Mouse (Mus musculus) monocyte, adult 2 months (primary cell): ENCODE measurements around the gene Rpn2.

Experiments used
- DNase-seq, 2 experiments: peaks; one replicate each; pipeline ENCODE4 v3.0.0; 2022; ENCODE audit warnings: low spot score in 2 of 2, low read depth in 1 of 2

Rpn2 gene

GRCm38 (mm10) chr2:157309611-157310010 is 30.8 kb downstream of the Rpn2 start:
- no peak for DNase-seq

GRCm38 (mm10) chr2:157310963-157311637 is 32.3 kb downstream of the Rpn2 start:
- DNase-seq: no peak

GRCm38 (mm10) chr2:157313718-157314117 is 34.9 kb downstream of the Rpn2 start:
- DNase-seq: no peak

- DNase-seq: no peak
These were observed 35.5 kb downstream of the Rpn2 start for GRCm38 (mm10) chr2:157314310-157314709.

DNA sequence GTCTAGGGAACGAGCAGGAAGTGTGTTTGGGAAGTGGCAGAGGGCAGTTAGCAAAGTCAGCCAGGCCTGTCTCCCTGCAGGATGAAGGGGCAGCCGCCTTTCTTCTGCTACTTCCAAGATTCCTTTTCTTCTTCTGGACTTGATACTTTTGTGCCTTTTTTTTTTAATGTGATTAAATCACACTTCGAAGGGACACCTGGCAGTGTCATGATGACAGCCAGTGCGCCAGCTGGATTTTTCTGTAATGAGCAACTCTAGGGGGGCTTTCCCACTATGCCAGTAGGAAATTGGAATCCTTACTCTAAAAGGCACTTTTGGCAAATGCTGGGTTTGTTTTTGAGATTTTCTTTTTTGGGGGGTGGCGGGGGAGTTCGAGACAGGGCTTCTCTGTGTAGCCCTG is 36.7 kb downstream of the Rpn2 start:
- DNase-seq: no peak

DNA sequence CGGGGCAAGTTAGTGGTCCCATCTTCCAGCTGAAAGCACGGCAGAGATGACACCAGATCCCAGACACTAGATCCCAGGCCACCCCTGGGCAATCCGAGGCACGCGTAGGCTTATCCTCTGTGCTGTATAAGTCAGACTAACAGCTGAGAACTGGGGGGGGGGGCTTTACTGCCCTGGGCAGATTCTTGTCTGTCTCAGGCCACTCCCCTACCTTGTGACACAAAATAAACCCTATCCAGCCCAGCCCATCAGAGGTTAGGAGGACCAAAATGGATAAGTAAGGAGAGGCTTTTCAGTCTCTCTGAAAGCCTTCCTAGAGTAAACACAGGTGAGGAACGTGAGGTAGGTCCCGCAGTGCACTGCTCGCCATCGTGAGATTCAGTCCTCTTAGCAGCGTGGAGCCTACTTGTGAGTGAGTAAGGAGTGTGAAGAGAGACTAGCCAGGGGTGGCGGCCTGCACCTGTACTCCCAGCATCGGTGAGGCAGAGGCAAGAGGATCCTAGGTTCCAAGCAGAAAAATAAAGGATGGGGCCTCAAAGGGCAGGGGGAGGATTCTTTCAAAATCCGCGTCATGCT is 37.6 kb downstream of the Rpn2 start:
- no peak for DNase-seq

- no peak for DNase-seq
These were observed 38.4 kb downstream of the Rpn2 start for GRCm38 (mm10) chr2:157317220-157317619.

DNA sequence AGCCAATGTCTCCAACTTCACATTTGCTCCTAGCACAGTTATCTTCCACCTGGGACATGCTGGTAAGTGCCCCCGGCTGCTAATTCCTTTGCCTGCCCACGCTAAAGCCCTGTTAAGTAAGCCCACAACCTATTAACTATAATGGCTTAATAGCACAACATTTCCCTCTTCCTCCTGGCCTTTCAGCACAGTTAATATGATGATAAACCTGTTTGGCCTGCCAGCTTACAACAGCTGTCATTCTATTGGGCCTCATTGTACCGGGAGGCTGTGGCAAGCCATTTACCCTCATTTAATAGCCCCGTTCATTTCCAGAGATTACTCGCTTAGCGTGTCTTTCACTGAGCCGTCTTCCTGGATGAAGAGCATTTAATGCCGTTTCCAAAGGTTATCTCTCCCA is 41.3 kb downstream of the Rpn2 start:
- DNase-seq: no peak

GRCm38 (mm10) chr2:157320886-157321285 is 42.1 kb downstream of the Rpn2 start:
- DNase-seq: no peak

DNA sequence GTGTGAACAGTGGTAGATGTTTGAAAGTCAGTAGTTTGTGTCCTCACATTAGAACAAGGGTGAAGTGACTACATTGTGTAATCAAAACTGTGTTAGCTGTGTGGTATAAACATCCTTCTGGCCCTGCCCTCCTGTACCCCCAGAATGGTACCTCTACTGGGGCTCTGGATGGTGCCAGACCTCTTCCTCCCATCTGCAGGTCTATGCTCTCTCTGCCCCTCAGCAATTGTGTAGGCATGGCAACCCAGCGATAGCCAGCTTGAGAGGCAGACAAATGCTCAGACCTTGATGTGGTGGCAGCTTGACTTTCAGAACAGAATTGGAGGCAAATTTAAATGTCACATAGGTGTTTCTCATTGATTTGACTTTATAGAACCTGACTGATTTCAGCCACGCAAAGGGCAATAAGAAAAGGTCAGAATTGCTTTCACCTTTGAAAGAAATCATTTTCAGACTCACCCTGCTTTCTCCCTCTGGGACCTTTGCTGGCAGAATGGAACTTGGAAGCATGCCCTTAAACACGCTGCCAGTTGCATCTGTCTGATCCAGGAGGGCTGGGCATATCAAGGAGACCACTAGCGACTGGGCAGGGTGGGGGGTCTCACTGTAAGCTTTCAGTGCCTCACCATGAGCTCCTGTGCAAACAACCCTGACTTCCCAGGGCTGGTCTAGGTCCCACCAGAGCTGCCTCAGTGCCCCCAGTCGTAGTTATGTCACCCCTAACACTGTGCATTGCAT is 43.4 kb downstream of the Rpn2 start:
- no peak for DNase-seq

DNA sequence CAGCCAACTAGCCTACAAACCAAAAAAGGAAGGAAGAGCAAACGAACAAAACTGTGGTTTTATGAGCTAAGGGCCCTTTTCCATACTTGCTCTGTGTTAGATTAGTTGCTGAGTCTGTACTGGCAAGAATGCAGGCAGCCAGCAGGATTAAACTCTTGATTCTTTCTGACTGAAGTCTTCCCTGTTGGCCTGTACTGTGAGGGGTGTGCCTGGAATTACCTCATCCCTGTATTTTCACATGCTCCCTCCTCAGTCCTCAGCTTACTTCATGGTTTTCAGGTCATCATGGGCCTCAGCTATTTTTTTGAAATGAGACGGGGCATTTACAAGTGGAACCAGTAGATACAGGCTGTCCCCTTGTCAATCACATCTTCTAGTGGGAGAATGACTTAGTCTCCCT is 46.4 kb downstream of the Rpn2 start:
- DNase-seq: no peak

DNA sequence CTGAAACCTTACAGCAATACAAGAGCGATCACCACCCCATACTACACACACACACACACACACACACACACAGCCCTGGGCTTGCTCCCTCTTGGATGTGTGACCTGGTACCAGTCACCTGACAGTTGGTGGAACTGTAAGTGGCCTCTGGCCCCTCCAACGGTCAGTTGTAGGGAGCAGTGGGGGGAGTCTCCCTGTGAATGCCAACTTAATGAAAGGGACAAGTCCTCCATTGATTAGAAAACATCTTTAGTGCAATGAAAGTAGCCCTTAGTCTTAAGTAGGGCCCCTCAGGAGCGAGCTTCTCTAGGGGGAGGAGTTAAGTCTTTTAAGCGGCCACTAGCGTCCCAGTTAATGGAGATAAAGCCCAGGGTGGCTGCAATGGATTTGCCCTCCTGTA is 49.3 kb downstream of the Rpn2 start:
- no peak for DNase-seq

DNA sequence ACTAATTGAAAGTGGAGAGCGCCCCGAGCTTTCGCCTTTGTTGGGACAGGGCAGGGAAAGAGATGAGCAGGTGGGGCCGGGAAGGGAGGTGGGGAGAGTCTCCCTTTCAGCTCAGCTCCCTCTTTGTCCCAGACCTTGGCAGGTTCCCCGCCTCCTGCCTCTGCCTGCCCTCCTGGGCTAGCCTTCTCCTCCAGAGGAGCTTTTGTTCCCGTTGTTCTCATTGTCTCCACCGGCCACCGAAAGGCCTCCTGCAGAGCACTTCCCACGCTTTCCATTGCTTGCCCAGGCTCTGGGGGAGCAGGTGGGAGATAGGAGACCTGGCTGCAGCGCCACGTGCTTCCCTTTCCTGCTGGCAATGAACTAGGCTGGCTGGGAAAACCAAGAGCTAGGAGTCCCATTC is 49.8 kb downstream of the Rpn2 start:
- DNase-seq: no peak

- no peak for DNase-seq
These were observed 53.2 kb downstream of the Rpn2 start for GRCm38 (mm10) chr2:157332059-157332458.

DNA sequence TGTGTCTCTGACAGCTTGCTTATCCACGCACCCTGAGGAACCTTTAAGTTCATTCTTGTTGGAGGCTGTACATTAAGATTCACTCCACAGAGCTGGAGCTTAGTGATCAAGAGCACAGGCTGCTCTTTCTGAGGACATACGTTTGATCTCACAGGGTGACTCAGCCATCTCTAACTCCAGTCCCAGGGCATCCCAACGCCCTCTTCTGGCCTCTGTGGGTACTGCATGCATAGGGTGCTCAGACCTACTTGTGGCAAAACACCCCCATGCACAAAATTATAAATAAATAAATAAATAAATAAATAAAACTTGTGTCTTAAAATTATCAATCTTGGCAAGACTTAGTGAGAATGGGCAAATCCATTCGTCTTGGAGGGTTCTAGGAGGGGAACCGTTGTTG is 59.8 kb downstream of the Rpn2 start:
- peak; percentile 27 to 36 for DNase-seq

GRCm38 (mm10) chr2:157339532-157339931 is 60.7 kb downstream of the Rpn2 start:
- no peak for DNase-seq

GRCm38 (mm10) chr2:157340221-157340741 is 61.5 kb downstream of the Rpn2 start:
- DNase-seq: no peak

GRCm38 (mm10) chr2:157341554-157342270 is 62.9 kb downstream of the Rpn2 start:
- DNase-seq: peak in 1 of 2 experiments; percentile 29

GRCm38 (mm10) chr2:157342328-157342926 is 63.6 kb downstream of the Rpn2 start:
- DNase-seq: no peak

DNA sequence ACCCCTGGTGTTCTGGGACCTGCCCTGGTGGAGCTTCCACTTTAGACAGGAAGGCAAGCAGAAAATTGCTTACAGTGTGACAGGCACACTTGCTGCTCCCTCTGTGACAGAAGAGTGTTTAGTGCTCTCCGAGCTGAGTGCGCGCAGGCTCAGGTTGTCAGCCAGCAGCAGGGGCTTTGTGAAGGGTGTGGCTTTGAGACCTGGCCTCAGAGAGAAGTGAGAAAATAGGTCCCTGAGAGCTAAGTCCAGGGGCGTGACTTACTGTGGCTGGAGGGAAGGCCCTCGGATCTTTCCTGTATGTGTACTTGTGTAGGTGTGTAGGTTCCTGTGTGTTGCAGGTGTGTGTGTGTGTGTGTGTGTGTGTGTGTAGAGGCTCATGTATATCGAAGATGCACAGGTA is 64.5 kb downstream of the Rpn2 start:
- DNase-seq: no peak
